Mouse (Mus musculus): Measurements from ENCODE around the gene Ltk. TPM values are rescaled to one million over a fixed set of nuclear protein-coding genes. Genes with fewer than 3 reads are reported as not detected.

Gene Ltk
- polyA plus RNA-seq, 1 experiment from 2014 or later = not detected

GRCm38 (mm10) chr2:119757601-119758100 lies 2.6 kb downstream of the Ltk start:
- Histone ChIP-seq H3K4me1 (peaks cover 17% of the 10 kb centered on the region), H3K9me3 (no peaks in the 10 kb centered on the region), H3K9ac (peak overlapping the region; percentile 14; the same call in 1 of the 2 replicates), H3K4me2 (peak overlapping the region; percentile 100), H3K27me3 (peaks cover 76% of the 10 kb centered on the region), H3K36me3 (no peaks in the 10 kb centered on the region), H3K4me3 (peak overlapping the region; percentile 55), H3K27ac (no peak overlapping the region)
- 4% methylated on average over 31 of the region's 31 CpGs for WGBS
- ATAC-seq (ENCODE audit: insufficient number of reproducible peaks, low FRiP score, low TSS enrichment, low read depth) = no peak

- Histone ChIP-seq H3K4me1 (peaks cover 7% of the 10 kb centered on the region), H3K9ac (no peak overlapping the region), H3K9me3 (no peaks in the 10 kb centered on the region), H3K4me3 (no peak overlapping the region), H3K27me3 (peaks cover 74% of the 10 kb centered on the region), H3K27ac (no peak overlapping the region), H3K4me2 (no peak overlapping the region), H3K36me3 (no peaks in the 10 kb centered on the region)
- WGBS = 69% methylated on average over 13 of the region's 13 CpGs
- no peak for ATAC-seq (ENCODE audit: insufficient number of reproducible peaks, low FRiP score, low TSS enrichment, low read depth)
Observed at GRCm38 (mm10) chr2:119749260-119749659, 11.0 kb downstream of the Ltk start.

- no peaks in the 10 kb centered on the region for H3K36me3 ChIP-seq
- no peak overlapping the region for H3K4me3 ChIP-seq
- no peaks in the 10 kb centered on the region for H3K9me3 ChIP-seq
- ATAC-seq (ENCODE audit: insufficient number of reproducible peaks, low FRiP score, low TSS enrichment, low read depth) = no peak
- no peak overlapping the region for H3K4me2 ChIP-seq
- H3K4me1 ChIP-seq = peaks cover 25% of the 10 kb centered on the region
- 72% methylated on average over 7 of the region's 7 CpGs for WGBS
- no peak overlapping the region for H3K27ac ChIP-seq
- peaks cover 81% of the 10 kb centered on the region for H3K27me3 ChIP-seq
- H3K9ac ChIP-seq = no peak overlapping the region
Observed at GRCm38 (mm10) chr2:119747554-119747953, 12.7 kb downstream of the Ltk start.

- Histone ChIP-seq H3K36me3 (no peaks in the 10 kb centered on the region), H3K4me3 (no peak overlapping the region), H3K9me3 (no peaks in the 10 kb centered on the region), H3K27me3 (peaks cover 70% of the 10 kb centered on the region), H3K27ac (no peak overlapping the region), H3K9ac (no peak overlapping the region), H3K4me2 (no peak overlapping the region), H3K4me1 (peaks cover 38% of the 10 kb centered on the region)
- WGBS = 11% methylated on average over 1 of the region's 1 CpGs
- no peak for ATAC-seq (ENCODE audit: insufficient number of reproducible peaks, low FRiP score, low TSS enrichment, low read depth)
Observed at GRCm38 (mm10) chr2:119745281-119745680, 14.9 kb downstream of the Ltk start.

- peak overlapping the region; percentile 70 for H3K4me3 ChIP-seq
- peaks cover 61% of the 10 kb centered on the region for H3K27me3 ChIP-seq
- no peaks in the 10 kb centered on the region for H3K9me3 ChIP-seq
- no peak for ATAC-seq (ENCODE audit: insufficient number of reproducible peaks, low FRiP score, low TSS enrichment, low read depth)
- 6% methylated on average over 46 of the region's 46 CpGs for WGBS
- no peak overlapping the region for H3K9ac ChIP-seq
- H3K36me3 ChIP-seq = no peaks in the 10 kb centered on the region
- H3K4me1 ChIP-seq = peaks cover 38% of the 10 kb centered on the region
- no peak overlapping the region for H3K27ac ChIP-seq
- peak overlapping the region; percentile 29 for H3K4me2 ChIP-seq
Observed at GRCm38 (mm10) chr2:119744163-119745111, 15.8 kb downstream of the Ltk start.

GRCm38 (mm10) chr2:119743808-119744162 lies 16.4 kb downstream of the Ltk start:
- H3K9ac ChIP-seq = no peak overlapping the region

GRCm38 (mm10) chr2:119743176-119743807 lies 16.9 kb downstream of the Ltk start:
- H3K36me3 ChIP-seq = no peaks in the 10 kb centered on the region
- ATAC-seq (ENCODE audit: insufficient number of reproducible peaks, low FRiP score, low TSS enrichment, low read depth) = no peak
- H3K27ac ChIP-seq = no peak overlapping the region
- 11% methylated on average over 28 of the region's 31 CpGs for WGBS
- H3K4me2 ChIP-seq = peak overlapping the region; percentile 100
- no peaks in the 10 kb centered on the region for H3K9me3 ChIP-seq
- no peak overlapping the region for H3K9ac ChIP-seq
- peak overlapping the region; percentile 70 for H3K4me3 ChIP-seq
- peaks cover 38% of the 10 kb centered on the region for H3K4me1 ChIP-seq
- peaks cover 53% of the 10 kb centered on the region for H3K27me3 ChIP-seq

More at GRCm38 (mm10) chr2:119743808-119744162, 16.4 kb downstream of the Ltk start:
- no peak overlapping the region for H3K27ac ChIP-seq
- H3K4me2 ChIP-seq = peak overlapping the region; percentile 29
- peaks cover 38% of the 10 kb centered on the region for H3K4me1 ChIP-seq
- WGBS = 6% methylated on average over 22 of the region's 22 CpGs
- ATAC-seq (ENCODE audit: insufficient number of reproducible peaks, low FRiP score, low TSS enrichment, low read depth) = no peak
- peak overlapping the region; percentile 70 for H3K4me3 ChIP-seq
- H3K36me3 ChIP-seq = no peaks in the 10 kb centered on the region
- H3K9me3 ChIP-seq = no peaks in the 10 kb centered on the region
- H3K27me3 ChIP-seq = peaks cover 55% of the 10 kb centered on the region

GRCm38 (mm10) chr2:119742461-119743175 lies 17.6 kb downstream of the Ltk start:
- peaks cover 47% of the 10 kb centered on the region for H3K27me3 ChIP-seq
- no peak overlapping the region for H3K27ac ChIP-seq

GRCm38 (mm10) chr2:119741581-119742411 lies 18.4 kb downstream of the Ltk start, which contains the start of gene Itpka:
Gene Itpka (plus strand): TSS chr2:119742337.
- H3K36me3 ChIP-seq = no peaks in the 10 kb centered on the region
- peak; percentile 66 for ATAC-seq (ENCODE audit: insufficient number of reproducible peaks, low FRiP score, low TSS enrichment, low read depth)
- H3K27ac ChIP-seq = no peak within 1 kb of the TSS; the same call in 1 of the 2 replicates
- under 1% methylated on average over 52 of the region's 53 CpGs for whole genome bisulfite sequencing
- no peaks in the 10 kb centered on the region for H3K9me3 ChIP-seq
- peaks cover 41% of the 10 kb centered on the region for H3K27me3 ChIP-seq
- peaks cover 43% of the 10 kb centered on the region for H3K4me1 ChIP-seq
- peak within 1 kb of the TSS; percentile 70 for H3K4me3 ChIP-seq
- peak within 1 kb of the TSS; percentile 44 for H3K9ac ChIP-seq
- peak within 1 kb of the TSS; percentile 100 for H3K4me2 ChIP-seq

More at GRCm38 (mm10) chr2:119742461-119743175, 17.6 kb downstream of the Ltk start:
- H3K4me1 ChIP-seq = peaks cover 38% of the 10 kb centered on the region
- peak overlapping the region; percentile 70 for H3K4me3 ChIP-seq
- under 1% methylated on average over 67 of the region's 70 CpGs for WGBS
- peak overlapping the region; percentile 100 for H3K4me2 ChIP-seq
- no peaks in the 10 kb centered on the region for H3K9me3 ChIP-seq
- ATAC-seq (ENCODE audit: insufficient number of reproducible peaks, low FRiP score, low TSS enrichment, low read depth) = no peak; the same call in 1 of the 2 replicates
- no peaks in the 10 kb centered on the region for H3K36me3 ChIP-seq
- H3K9ac ChIP-seq = peak overlapping the region; percentile 44

GRCm38 (mm10) chr2:119740567-119740966 lies 19.7 kb downstream of the Ltk start:
- no peak for ATAC-seq (ENCODE audit: insufficient number of reproducible peaks, low FRiP score, low TSS enrichment, low read depth)
- Histone ChIP-seq H3K4me1 (peaks cover 43% of the 10 kb centered on the region), H3K27ac (no peak overlapping the region), H3K27me3 (peaks cover 32% of the 10 kb centered on the region), H3K4me3 (no peak overlapping the region), H3K9ac (no peak overlapping the region), H3K9me3 (no peaks in the 10 kb centered on the region), H3K36me3 (peaks cover 5% of the 10 kb centered on the region), H3K4me2 (no peak overlapping the region)
- WGBS = 22% methylated on average over 2 of the region's 2 CpGs

GRCm38 (mm10) chr2:119737124-119737523 lies 23.1 kb downstream of the Ltk start:
- 19% methylated on average over 12 of the region's 12 CpGs for WGBS
- peaks cover 16% of the 10 kb centered on the region for H3K4me1 ChIP-seq
- no peak overlapping the region for H3K4me2 ChIP-seq
- H3K36me3 ChIP-seq = peaks cover 31% of the 10 kb centered on the region
- H3K27me3 ChIP-seq = no peaks in the 10 kb centered on the region
- no peak for ATAC-seq (ENCODE audit: insufficient number of reproducible peaks, low FRiP score, low TSS enrichment, low read depth)
- no peak overlapping the region for H3K9ac ChIP-seq
- H3K27ac ChIP-seq = no peak overlapping the region
- H3K4me3 ChIP-seq = no peak overlapping the region
- H3K9me3 ChIP-seq = no peaks in the 10 kb centered on the region

Measured in limb, embryonic 15.5 days (tissue).